Mouse (Mus musculus) kidney, postnatal 4 days (tissue): ENCODE results near the gene Gm17604.

ENCODE experiments used
- DNase-seq, 2 experiments: peaks; one replicate each; pipeline ENCODE4 v3.0.0; 2021; ENCODE audit warnings: mixed read lengths in 2 of 2

Gene Gm17604

DNA sequence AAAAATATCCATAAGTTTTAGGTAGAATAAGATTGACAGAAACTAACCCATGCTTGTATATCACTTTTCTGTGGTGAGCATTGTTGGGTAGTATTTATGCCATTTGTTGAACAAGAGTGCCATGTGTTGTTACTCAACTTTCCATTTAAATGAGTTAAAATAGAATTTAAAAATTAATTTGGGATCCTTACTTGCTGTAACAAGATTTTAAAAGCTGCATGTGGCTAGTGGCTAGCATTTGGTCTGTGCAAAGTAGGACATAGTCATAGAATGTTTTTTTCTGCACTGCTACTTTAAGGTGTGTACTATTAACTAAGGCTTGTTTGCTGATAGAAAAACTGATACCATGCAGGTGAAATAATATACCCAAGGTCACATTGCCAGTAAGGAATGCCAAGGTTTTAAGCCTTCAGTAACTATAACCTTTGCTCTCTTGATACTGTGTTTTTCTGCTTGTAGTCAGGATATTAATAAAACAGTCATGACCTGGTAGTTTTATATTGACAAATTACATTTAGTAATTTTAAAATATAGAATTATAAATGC is at the start of gene Gm17604:
Gene Gm17604, minus strand, starts transcription at position 51 of the 546 bp plus-strand sequence.
- DNase-seq = no peak

DNA sequence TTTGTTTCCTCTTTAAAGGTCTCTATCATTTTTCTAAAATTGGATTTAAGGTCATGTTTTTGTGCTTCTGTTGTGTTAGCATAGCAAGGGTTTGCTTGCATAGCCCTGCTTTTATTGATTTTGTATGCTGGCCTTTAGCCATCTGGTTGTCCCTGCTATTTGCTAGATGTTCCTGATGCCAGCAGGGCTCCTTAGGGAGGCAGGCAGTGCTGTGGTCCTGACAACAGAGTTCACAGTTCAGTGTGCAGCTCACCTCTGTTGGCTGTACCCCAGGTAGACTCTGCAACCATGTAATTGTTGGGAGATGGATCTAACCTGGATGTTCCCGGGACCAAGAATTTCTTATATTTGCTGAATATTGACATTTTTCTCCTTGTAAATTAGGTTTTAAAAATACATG is 45.3 kb upstream of the Gm17604 start:
- DNase-seq = no peak

GRCm38 (mm10) chrX:165003141-165003540 is 1.5 kb downstream of the Gm17604 start:
- peak in 1 of 2 experiments; percentile 7 for DNase-seq

GRCm38 (mm10) chrX:164980193-164980775 is 24.3 kb downstream of the Gm17604 start, which contains the start of the genes Mospd2 and Fancb:
TSS of gene Mospd2 (minus strand) at chrX:164980375.
TSS of gene Fancb (plus strand) at chrX:164980592.
- peak; percentile 85 to 92 for DNase-seq

DNA sequence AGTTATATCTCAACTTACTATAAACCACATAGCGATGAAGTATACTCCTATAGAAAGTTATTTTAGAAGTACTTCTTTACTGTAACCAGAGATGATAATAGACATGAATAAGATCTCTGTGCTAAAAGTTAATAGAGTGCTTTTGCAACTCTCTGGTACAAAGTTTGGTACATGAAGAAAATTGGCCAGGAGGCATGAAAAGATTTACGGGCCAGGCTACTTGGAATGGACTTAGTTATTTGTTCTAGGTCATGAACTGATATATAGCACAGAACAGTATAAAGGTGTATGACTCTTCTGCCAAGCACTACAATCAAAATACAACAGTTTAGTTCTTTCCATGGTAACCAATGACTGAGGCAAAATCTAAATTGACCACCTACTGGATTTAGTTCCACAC is 25.8 kb downstream of the Gm17604 start:
- DNase-seq = no peak

DNA sequence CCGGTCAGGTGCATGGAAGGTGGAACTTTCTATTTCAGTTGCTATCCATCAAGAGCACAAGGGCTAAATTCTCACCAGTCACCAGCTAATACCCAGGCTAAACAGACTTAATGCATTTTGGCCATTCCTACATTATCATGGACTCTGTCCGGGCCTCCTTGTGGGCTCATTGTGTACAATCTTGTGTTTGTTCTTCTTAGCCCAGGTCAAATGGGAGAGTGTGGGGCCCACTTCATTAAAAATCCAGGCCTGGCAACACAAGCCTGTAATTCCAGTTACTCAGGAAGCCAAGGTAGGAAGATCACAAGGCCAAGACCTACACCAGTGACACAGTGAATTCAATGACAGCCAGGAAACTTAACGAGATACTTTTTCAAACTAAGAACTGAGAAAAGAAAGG is 33.4 kb downstream of the Gm17604 start:
- DNase-seq = no peak

GRCm38 (mm10) chrX:164965750-164966448 is 38.7 kb downstream of the Gm17604 start:
- DNase-seq = no peak
